Mouse (Mus musculus) mammary gland, adult 2 months (tissue): Measurements from ENCODE around the gene Treh. TPM values are rescaled to one million over a fixed set of nuclear protein-coding genes. Genes with fewer than 3 reads are reported as not detected.

Experiments used
- polyA plus RNA-seq: library from polyadenylated mRNA; depleted of rRNA; stranded (reverse); fragments of >200 nt; gene quantifications from 2 replicates; pipeline ENCODE4 v1.2.3, GENCODE M21; 2012; ENCODE audit warnings: low replicate concordance; rRNA removed

Gene Treh
- polyA plus RNA-seq, result not detected in 2 replicates

GRCm38 (mm10) chr9:44673005-44673404 lies at the start of gene Treh:
TSS of gene Treh (plus strand) at chr9:44673233.

GRCm38 (mm10) chr9:44734524-44735494 lies 61.8 kb downstream of the Treh start, which contains the start of gene Phldb1:
TSS of gene Phldb1 (minus strand) at chr9:44735198.

Other genes with a start within 250 kb of the Treh start
- gene Foxr1, start 232.1 kb upstream of the Treh start, polyA plus RNA-seq, result 0.22 TPM in 1 of 2 replicates, not detected in the other
- gene Upk2, start 218.3 kb upstream of the Treh start, polyA plus RNA-seq, result 20.9 and 24.8 TPM in 2 replicates
- gene Bcl9l, start 190.4 kb upstream of the Treh start, polyA plus RNA-seq, result 47.0 and 115 TPM in 2 replicates
- 30.5 and 43.7 TPM in 2 replicates for gene Cxcr5, start 111.4 kb upstream of the Treh start, polyA plus RNA-seq
- gene Ddx6, start 68.3 kb upstream of the Treh start, polyA plus RNA-seq, result 15.0 and 19.0 TPM in 2 replicates
- 131 and 231 TPM in 2 replicates for gene Phldb1, start 62.0 kb downstream of the Treh start, polyA plus RNA-seq
- gene Arcn1, start 94.6 kb downstream of the Treh start, polyA plus RNA-seq, result 25.5 and 56.3 TPM in 2 replicates
- gene Ift46, start 94.7 kb downstream of the Treh start, polyA plus RNA-seq, result 30.2 and 58.7 TPM in 2 replicates
- 1.5 and 9.2 TPM in 2 replicates for gene Tmem25, start 126.1 kb downstream of the Treh start, polyA plus RNA-seq
- gene Ttc36, start 129.8 kb downstream of the Treh start, polyA plus RNA-seq, result 5.0 and 22.1 TPM in 2 replicates
- 24.2 and 30.6 TPM in 2 replicates for gene Kmt2a, start 208.1 kb downstream of the Treh start, polyA plus RNA-seq
- gene Atp5l, start 247.5 kb downstream of the Treh start, polyA plus RNA-seq, result 132 and 348 TPM in 2 replicates